In genomic region chr7:5053456-5054179, GRCm38 (mm10) we compare ENCODE assay signal across 9 mouse cellular contexts. TPM values are rescaled to one million over a fixed set of nuclear protein-coding genes. Genes with fewer than 3 reads are reported as not detected.
DNase-seq lines count a peak whose midpoint lies in the region; ATAC-seq and TF ChIP-seq lines count a peak whose summit lies in the region.
"Had no signal": no experiment of that assay in that cellular context is flagged by ENCODE, and none has a peak within 500 bp of the region (broad histone marks: within the 10 kb centered on the region; RNA-seq: fewer than 3 reads in every experiment).

No protein-coding gene starts in this region.

- peak; percentile 51 to 56 for DNase-seq in frontal cortex, postnatal 36 days (ENCODE audit: low spot score in 2 of 2)
- DNase-seq in frontal cortex, postnatal 10 days (ENCODE audit: low spot score in 2 of 2) = no peak
- no peak for DNase-seq in lung, postnatal 0 days (ENCODE audit: low spot score)
- DNase-seq in lung, postnatal 4 days = no peak
- DNase-seq in hindbrain, embryonic 14.5 days (ENCODE audit: low spot score) = no peak
- DNase-seq in midbrain, postnatal 0 days (ENCODE audit: low spot score) = peak; percentile 56
- DNase-seq in thymus, postnatal 0 days (ENCODE audit: low spot score) = no peak
- DNase-seq in left cerebral cortex, adult 11 months (ENCODE audit: low spot score) = no peak

- H3K27me3 ChIP-seq in lung, postnatal 0 days (replicated peaks; ENCODE audit: insufficient read depth, low read length) = peaks cover 54% of the 10 kb centered on the region
- peaks cover 47% of the 10 kb centered on the region for H3K27me3 ChIP-seq in hindbrain, embryonic 14.5 days (ENCODE audit: control insufficient read depth, insufficient read depth, low read length)
- peaks cover 7% of the 10 kb centered on the region; the same call in 1 of the 2 replicates for H3K27me3 ChIP-seq in midbrain, postnatal 0 days (ENCODE audit: insufficient read depth, low read length)

- no peaks in the 10 kb centered on the region for H3K36me3 ChIP-seq in lung, postnatal 0 days (ENCODE audit: insufficient read depth, low read length)
- no peaks in the 10 kb centered on the region; the same call in 1 of the 2 replicates for H3K36me3 ChIP-seq in hindbrain, embryonic 14.5 days (replicated peaks; ENCODE audit: control insufficient read depth, insufficient read depth)
- H3K36me3 ChIP-seq in midbrain, postnatal 0 days (ENCODE audit: insufficient read depth, low read length) = no peaks in the 10 kb centered on the region

- no peak for ATAC-seq in lung, postnatal 0 days
- ATAC-seq in hindbrain, embryonic 14.5 days (ENCODE audit: low FRiP score) = no peak
- no peak for ATAC-seq in midbrain, postnatal 0 days (ENCODE audit: low FRiP score)

- H3K9ac ChIP-seq in lung, postnatal 0 days (replicated peaks; ENCODE audit: low read depth) = no peak overlapping the region
- H3K9ac ChIP-seq in hindbrain, embryonic 14.5 days = peak overlapping the region; percentile 89
- H3K9ac ChIP-seq in midbrain, postnatal 0 days (replicated peaks; ENCODE audit: low read length, poor library complexity, severe bottlenecking) = peak overlapping the region; percentile 66

- peaks cover 20% of the 10 kb centered on the region for H3K4me1 ChIP-seq in lung, postnatal 0 days (ENCODE audit: insufficient read depth, low read depth, low read length)
- peaks cover 46% of the 10 kb centered on the region for H3K4me1 ChIP-seq in hindbrain, embryonic 14.5 days (replicated peaks; ENCODE audit: control insufficient read depth, insufficient read depth, low read length)
- peaks cover 22% of the 10 kb centered on the region; the same call in 1 of the 2 replicates for H3K4me1 ChIP-seq in midbrain, postnatal 0 days (ENCODE audit: insufficient read depth, low read length)

- TF ChIP-seq CTCF in lung, postnatal 0 days (IDR thresholded peaks at IDR 0.05) = no peak
- no peak for TF ChIP-seq CTCF in midbrain, postnatal 0 days (IDR thresholded peaks at IDR 0.05)

- H3K4me3 ChIP-seq in lung, postnatal 0 days (ENCODE audit: low read depth, low read length) = peak overlapping the region; percentile 19; the same call in 1 of the 2 replicates
- H3K4me3 ChIP-seq in hindbrain, embryonic 14.5 days (replicated peaks; ENCODE audit: low read length) = peak overlapping the region; percentile 66
- peak overlapping the region; percentile 78 for H3K4me3 ChIP-seq in midbrain, postnatal 0 days (ENCODE audit: low read depth, low read length)

- H3K27ac ChIP-seq in lung, postnatal 0 days (ENCODE audit: low read length) = no peak overlapping the region
- H3K27ac ChIP-seq in hindbrain, embryonic 14.5 days = no peak overlapping the region
- peak overlapping the region; percentile 65; the same call in 1 of the 2 replicates for H3K27ac ChIP-seq in midbrain, postnatal 0 days (ENCODE audit: low read depth, low read length)

- WGBS in lung, postnatal 0 days = 12% methylated on average over 32 of the region's 32 CpGs
- WGBS in hindbrain, embryonic 14.5 days = 10% methylated on average over 32 of the region's 32 CpGs
- WGBS in midbrain, postnatal 0 days = 11% methylated on average over 32 of the region's 32 CpGs

- H3K9me3 ChIP-seq in lung, postnatal 0 days (ENCODE audit: low read length) = no peaks in the 10 kb centered on the region
- no peaks in the 10 kb centered on the region for H3K9me3 ChIP-seq in hindbrain, embryonic 14.5 days (ENCODE audit: control insufficient read depth, low read length)
- no peaks in the 10 kb centered on the region for H3K9me3 ChIP-seq in midbrain, postnatal 0 days (ENCODE audit: low read length)

- TF ChIP-seq EP300 in lung, postnatal 0 days (IDR thresholded peaks at IDR 0.05) = no peak

- peak overlapping the region; percentile 38 for H3K4me2 ChIP-seq in lung, postnatal 0 days (replicated peaks; ENCODE audit: low read depth, low read length)
- peak overlapping the region; percentile 71 for H3K4me2 ChIP-seq in hindbrain, embryonic 14.5 days (replicated peaks)
- peak overlapping the region; percentile 67 for H3K4me2 ChIP-seq in midbrain, postnatal 0 days (ENCODE audit: low read depth, low read length, poor library complexity, severe bottlenecking)

RNA-seq across cellular contexts. Expression of gene Zfp580, which starts 2.3 kb away (rescaled TPM):
- 25.7 and 30.4 TPM in 2 replicates for polyA plus RNA-seq in lung, postnatal 0 days (2015; fragmentation: Nextera tagmentation; extraction: Ambion mirVana)
- polyA plus RNA-seq in hindbrain, embryonic 14.5 days (2014; fragmentation: Nextera tagmentation; extraction: Ambion mirVana) = 105 and 110 TPM in 2 replicates
- total RNA-seq in midbrain, postnatal 0 days (2014; rRNA removed) = 55.6 and 77.7 TPM in 2 replicates
- polyA plus RNA-seq in midbrain, postnatal 0 days (2015; fragmentation: Nextera tagmentation; extraction: Ambion mirVana) = 154 and 157 TPM in 2 replicates
- polyA plus RNA-seq in thymus, postnatal 0 days (2015; fragmentation: Nextera tagmentation; extraction: Ambion mirVana) = 15.2 and 15.4 TPM in 2 replicates

RNA-seq across cellular contexts. Expression of gene U2af2, which starts 8.3 kb away (rescaled TPM):
- 42.0 and 46.1 TPM in 2 replicates for polyA plus RNA-seq in lung, postnatal 0 days (2015; fragmentation: Nextera tagmentation; extraction: Ambion mirVana)
- 96.6 and 103 TPM in 2 replicates for polyA plus RNA-seq in hindbrain, embryonic 14.5 days (2014; fragmentation: Nextera tagmentation; extraction: Ambion mirVana)
- total RNA-seq in midbrain, postnatal 0 days (2014; rRNA removed) = 157 and 161 TPM in 2 replicates
- 74.7 and 78.2 TPM in 2 replicates for polyA plus RNA-seq in midbrain, postnatal 0 days (2015; fragmentation: Nextera tagmentation; extraction: Ambion mirVana)
- polyA plus RNA-seq in thymus, postnatal 0 days (2015; fragmentation: Nextera tagmentation; extraction: Ambion mirVana) = 131 and 138 TPM in 2 replicates

RNA-seq across cellular contexts. Expression of gene Zfp784, which starts 15.4 kb away (rescaled TPM):
- polyA plus RNA-seq in lung, postnatal 0 days (2015; fragmentation: Nextera tagmentation; extraction: Ambion mirVana) = 6.5 and 7.7 TPM in 2 replicates
- polyA plus RNA-seq in hindbrain, embryonic 14.5 days (2014; fragmentation: Nextera tagmentation; extraction: Ambion mirVana) = 7.0 and 8.9 TPM in 2 replicates
- 5.0 and 8.0 TPM in 2 replicates for total RNA-seq in midbrain, postnatal 0 days (2014; rRNA removed)
- polyA plus RNA-seq in midbrain, postnatal 0 days (2015; fragmentation: Nextera tagmentation; extraction: Ambion mirVana) = 4.3 and 5.4 TPM in 2 replicates
- 3.8 and 4.4 TPM in 2 replicates for polyA plus RNA-seq in thymus, postnatal 0 days (2015; fragmentation: Nextera tagmentation; extraction: Ambion mirVana)

RNA-seq across cellular contexts. Expression of gene 4632433K11Rik, which starts 19.7 kb away (rescaled TPM):
- not detected in 2 replicates for polyA plus RNA-seq in lung, postnatal 0 days (2015; fragmentation: Nextera tagmentation; extraction: Ambion mirVana)
- not detected in 2 replicates for polyA plus RNA-seq in hindbrain, embryonic 14.5 days (2014; fragmentation: Nextera tagmentation; extraction: Ambion mirVana)
- not detected in 2 replicates for total RNA-seq in midbrain, postnatal 0 days (2014; rRNA removed)
- polyA plus RNA-seq in midbrain, postnatal 0 days (2015; fragmentation: Nextera tagmentation; extraction: Ambion mirVana) = not detected in 2 replicates
- polyA plus RNA-seq in thymus, postnatal 0 days (2015; fragmentation: Nextera tagmentation; extraction: Ambion mirVana) = not detected in 2 replicates
- polyA plus RNA-seq: C2C12 had no signal

RNA-seq across cellular contexts. Expression of gene Epn1, which starts 26.4 kb away (rescaled TPM):
- polyA plus RNA-seq in lung, postnatal 0 days (2015; fragmentation: Nextera tagmentation; extraction: Ambion mirVana) = 40.7 and 41.6 TPM in 2 replicates
- 116 and 124 TPM in 2 replicates for polyA plus RNA-seq in hindbrain, embryonic 14.5 days (2014; fragmentation: Nextera tagmentation; extraction: Ambion mirVana)
- total RNA-seq in midbrain, postnatal 0 days (2014; rRNA removed) = 399 and 484 TPM in 2 replicates
- 130 and 134 TPM in 2 replicates for polyA plus RNA-seq in midbrain, postnatal 0 days (2015; fragmentation: Nextera tagmentation; extraction: Ambion mirVana)
- polyA plus RNA-seq in thymus, postnatal 0 days (2015; fragmentation: Nextera tagmentation; extraction: Ambion mirVana) = 42.6 and 44.8 TPM in 2 replicates

Comparison
In these comparisons a context has a peak if more than half of its experiments do, and no peak if none do; other contexts are left out.
1. DNase-seq: peak in frontal cortex, postnatal 36 days (2 of 2) and midbrain, postnatal 0 days (single experiment); none in frontal cortex, postnatal 10 days (0 of 2), lung, postnatal 0 days (single experiment), lung, postnatal 4 days (0 of 2), hindbrain, embryonic 14.5 days (single experiment), thymus, postnatal 0 days (single experiment) and left cerebral cortex, adult 11 months (single experiment).
2. H3K4me3 ChIP-seq: peak in every context shown above with its lines; median percentile 78 in midbrain, postnatal 0 days; 66 in hindbrain, embryonic 14.5 days; 19 in lung, postnatal 0 days.
3. Peak in every context shown above with its lines, with median percentiles within 50 percentile points of each other: H3K4me2 ChIP-seq.